Mouse (Mus musculus) monocyte, adult 5-6 weeks (primary cell): Measurements from ENCODE around the gene Palm3. TPM values are rescaled to one million over a fixed set of nuclear protein-coding genes. Genes with fewer than 3 reads are reported as not detected.
A peak's percentile ranks its signal among the peaks of the same experiment; 100 is the strongest.
"Not testable (repeated sequence)": the region's sequence is repeated elsewhere in the genome, so short reads cannot be mapped to it uniquely, and the experiment has no call there.

Source experiments
- ATAC-seq: fragments of 153-309, 156-312 bp; replicated peaks from 2 replicates; pipeline ENCODE4 v1.8.0; 2017; ENCODE audit warnings: mild to moderate bottlenecking; ENCODE audit not compliant: low TSS enrichment, insufficient number of reproducible peaks, severe bottlenecking, poor library complexity, low FRiP score
- total RNA-seq: library from RNA; stranded (forward); fragments of 200-1000, 200-491, 200-594 nt; gene quantifications from 3 replicates; pipeline ENCODE4 v1.2.3, GENCODE M21; 2017

The Palm3 gene
- total RNA-seq, 1 experiment from 2014 or later = 0.95 TPM

DNA sequence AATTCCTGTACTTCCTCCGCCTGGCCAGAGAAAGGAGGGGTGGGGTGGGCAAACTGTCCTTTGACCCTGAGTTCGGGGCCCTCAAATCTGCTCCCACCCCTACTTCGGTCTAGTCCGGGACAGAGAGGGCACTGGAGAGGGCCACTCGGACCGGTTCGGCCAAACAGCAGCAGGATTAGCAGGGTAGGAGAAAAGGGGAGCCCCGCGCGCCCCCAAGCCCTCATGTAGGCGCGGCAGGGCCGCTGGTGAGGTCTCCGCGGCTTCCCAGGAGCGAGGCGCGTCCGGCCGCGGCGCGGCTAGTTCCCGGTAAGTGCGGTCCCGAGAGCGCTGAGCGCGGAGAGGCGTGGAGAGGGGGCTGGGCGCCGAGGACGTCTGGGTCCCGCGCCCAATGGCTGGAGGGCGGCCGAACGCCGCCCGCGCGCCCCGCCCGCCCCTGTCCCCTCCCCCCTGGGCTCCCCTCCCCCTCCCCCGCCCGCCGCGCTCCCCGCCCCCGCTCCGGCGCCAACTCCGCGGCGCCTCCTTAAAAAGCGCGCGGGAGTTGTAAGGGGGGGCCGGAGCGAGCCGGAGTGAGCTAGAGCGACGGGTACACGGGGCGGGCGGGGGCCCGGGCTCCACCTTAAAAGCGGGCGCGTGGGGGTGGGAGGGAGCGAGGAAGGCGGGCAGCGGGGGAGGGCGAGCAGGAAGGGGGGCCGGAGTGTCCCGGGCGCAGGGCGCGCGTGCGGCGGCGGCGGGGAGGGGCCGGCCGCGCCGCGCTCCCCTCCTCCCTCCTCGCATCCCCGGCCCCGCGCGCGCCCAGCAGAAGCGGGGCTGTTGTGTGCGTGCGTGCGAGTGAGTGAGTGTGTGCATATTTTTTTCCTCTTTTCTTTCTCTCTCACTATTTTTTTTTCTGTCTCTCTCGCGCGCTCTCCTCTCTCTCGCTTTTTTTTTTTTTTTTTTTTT lies 24.4 kb upstream of the Palm3 start:
- ATAC-seq = 0 out of 2 replicates have a peak, but pooled peaks have one; percentile 24

DNA sequence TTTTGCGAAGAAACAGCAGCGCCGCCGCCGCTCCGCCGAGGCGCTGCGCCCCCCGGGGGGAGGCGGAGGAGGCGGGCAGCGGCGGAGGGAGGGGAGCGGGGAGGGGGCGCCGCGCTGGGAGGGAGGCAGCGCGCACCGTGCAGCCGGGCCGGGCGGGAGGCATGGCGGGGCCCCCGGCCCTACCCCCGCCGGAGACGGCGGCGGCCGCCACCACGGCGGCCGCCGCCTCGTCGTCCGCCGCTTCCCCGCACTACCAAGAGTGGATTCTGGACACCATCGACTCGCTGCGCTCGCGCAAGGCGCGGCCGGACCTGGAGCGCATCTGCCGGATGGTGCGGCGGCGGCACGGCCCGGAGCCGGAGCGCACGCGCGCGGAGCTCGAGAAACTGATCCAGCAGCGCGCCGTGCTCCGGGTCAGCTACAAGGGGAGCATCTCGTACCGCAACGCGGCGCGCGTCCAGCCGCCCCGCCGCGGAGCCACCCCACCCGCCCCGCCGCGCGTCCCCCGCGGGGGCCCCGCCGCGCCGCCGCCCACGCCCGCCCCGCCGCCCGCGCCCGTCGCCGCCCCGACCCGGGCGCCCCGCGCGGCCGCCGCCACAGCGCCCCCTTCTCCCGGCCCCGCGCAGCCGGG lies 23.6 kb upstream of the Palm3 start, which contains the start of gene Samd1:
Gene Samd1, plus strand, starts transcription at position 162 of the 631 bp plus-strand sequence.
- ATAC-seq = no peak

DNA sequence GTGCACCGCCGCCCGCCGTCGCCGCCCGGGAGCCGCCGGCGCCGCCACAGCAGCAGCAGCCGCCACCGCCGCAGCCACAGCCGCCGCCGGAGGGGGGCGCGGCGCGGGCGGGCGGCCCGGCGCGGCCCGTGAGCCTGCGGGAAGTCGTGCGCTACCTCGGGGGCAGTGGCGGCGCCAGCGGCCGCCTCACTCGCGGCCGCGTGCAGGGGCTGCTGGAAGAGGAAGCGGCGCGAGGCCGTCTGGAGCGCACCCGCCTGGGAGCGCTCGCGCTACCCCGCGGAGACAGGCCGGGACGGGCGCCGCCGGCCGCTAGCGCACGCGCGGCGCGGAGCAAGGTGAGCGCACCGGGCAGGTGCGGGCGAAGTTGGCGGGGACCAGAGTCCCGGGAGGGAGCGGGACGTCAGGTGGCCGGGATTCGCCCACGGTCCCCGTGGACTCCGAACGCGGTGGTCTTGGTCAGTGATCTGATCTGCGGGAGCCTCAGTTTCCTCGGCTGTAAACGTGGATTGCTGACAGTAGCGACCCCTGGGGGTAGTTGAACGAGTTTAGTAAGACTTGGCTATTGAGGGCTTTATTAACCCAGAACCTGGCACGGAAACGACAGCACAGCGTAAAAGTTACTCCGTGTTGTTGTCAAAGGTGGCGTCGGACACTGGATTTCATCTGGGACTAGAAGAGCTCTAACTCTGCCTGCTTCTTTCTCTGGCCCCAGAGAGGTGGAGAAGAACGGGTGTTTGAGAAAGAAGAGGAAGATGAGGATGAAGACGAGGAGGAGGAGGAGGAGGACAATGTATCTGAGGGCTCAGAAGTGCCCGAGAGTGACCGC lies 22.8 kb upstream of the Palm3 start:
- ATAC-seq = 0 out of 2 replicates have a peak, but pooled peaks have one; percentile 7

DNA sequence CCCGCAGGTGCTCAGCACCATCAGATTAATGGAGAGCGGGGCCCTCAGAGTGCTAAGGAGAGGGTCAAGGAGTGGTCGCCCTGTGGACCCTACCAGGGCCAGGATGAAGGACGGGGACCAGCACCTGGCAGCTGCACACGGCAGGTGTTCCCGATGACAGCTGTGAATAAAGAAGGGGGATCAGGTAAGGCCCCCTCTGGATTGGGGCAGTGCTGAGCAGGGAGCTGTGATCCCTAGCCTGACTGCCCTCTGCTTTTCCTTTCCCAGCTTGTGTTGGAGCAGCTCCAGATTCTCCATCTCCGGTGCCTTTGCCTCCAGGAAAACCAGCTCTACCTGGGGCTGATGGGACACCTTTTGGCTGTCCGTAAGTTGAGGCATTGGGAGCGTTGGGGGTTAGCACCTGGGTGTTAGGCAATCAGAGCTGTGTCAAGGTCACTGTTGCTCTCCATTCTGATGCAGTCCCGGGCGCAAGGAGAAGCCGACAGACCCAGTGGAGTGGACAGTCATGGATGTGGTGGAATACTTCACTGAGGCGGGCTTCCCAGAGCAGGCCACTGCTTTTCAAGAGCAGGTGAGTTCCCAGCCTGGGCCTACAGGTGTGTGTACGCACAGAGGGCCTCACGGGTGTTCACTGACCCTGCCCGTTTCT lies 22.1 kb upstream of the Palm3 start:
- no peak for ATAC-seq

DNA sequence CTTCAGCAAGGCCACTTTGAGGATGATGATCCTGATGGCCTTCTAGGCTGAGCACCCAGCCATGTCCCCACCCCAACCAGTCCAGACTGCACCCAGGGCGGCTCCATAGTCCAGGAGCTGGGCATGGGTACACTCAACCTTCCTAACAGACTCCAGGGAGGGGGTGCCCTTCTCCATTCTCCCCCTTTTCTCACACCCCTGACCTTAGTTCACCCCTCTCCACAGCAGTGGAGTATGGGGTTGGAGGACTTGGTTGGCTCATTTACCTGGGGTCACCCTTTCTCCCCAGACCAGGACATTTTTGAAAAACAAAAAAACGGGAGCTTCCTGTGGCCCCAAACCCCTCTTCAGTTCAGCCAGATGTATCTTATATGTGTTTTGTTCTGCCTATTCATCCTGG lies 21.4 kb upstream of the Palm3 start:
- ATAC-seq = no peak

DNA sequence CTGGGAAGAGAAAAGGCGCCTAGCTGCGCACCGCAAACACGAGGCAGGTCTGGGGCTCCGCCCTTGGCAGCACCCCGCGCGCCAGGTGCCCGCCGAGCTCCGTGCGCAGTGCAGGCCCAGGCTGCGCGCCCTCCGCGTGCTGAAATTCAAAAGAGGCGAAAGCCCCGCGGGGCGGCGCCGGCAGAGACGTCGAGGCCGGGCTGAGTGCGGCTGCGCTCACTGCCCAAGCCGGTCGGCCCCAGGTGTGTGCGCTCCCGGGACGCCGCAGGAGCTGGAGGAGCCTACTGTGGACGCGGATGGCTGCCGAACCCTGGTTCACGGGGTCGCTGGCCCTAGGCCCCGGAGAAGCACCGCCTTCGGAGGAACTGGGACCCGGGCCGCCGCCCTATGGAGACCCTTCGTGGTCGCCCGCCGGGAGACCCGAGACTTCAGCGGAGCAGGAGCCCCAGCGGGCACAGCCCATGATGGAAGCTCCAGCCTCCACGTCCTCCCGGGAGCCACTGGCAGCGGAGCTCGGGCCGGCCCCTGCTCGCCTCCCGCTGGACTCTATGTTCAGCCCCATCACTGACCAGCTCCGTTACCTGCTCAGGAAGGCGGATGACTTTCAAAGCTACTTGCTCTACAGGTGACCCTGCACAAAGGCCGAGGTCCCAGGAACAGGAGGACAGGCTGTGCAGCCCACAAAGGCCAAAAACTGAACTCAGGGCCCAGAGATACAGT lies 19.8 kb upstream of the Palm3 start, which contains the start of gene 1700067K01Rik:
Gene 1700067K01Rik, plus strand, starts transcription at position 222 of the 720 bp plus-strand sequence.
- no peak for ATAC-seq

DNA sequence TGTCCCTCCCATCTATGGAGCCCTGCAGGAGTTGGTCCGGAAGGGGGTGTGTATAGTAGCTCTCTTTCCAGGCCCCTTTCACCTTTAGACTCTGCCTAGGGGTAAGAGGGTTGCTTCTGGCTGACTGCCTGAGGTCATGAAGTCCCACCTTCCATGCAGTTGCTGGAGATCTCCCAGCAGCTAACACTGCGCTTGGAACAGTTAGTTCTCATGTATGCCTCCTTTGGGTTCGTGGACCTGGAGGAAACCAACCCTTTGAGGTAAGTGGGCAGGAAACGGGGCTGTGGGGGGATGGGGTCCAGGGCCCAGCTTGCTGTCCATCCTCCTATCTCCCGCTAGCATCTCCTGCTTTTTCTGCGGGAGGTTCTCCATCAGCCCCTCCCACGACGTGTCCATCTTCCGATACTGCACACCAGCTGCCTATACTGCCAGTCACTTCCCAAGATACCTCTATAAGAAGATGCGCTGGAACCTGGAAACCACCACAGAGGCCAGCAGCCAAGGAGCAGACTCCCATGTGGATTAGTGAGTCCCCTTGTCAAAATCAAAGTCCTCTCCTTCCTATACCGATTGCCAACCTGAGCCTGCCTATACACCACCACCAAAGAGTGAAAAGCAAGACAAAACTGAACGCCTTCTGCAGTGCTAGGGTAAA lies 18.2 kb upstream of the Palm3 start:
- no peak for ATAC-seq

DNA sequence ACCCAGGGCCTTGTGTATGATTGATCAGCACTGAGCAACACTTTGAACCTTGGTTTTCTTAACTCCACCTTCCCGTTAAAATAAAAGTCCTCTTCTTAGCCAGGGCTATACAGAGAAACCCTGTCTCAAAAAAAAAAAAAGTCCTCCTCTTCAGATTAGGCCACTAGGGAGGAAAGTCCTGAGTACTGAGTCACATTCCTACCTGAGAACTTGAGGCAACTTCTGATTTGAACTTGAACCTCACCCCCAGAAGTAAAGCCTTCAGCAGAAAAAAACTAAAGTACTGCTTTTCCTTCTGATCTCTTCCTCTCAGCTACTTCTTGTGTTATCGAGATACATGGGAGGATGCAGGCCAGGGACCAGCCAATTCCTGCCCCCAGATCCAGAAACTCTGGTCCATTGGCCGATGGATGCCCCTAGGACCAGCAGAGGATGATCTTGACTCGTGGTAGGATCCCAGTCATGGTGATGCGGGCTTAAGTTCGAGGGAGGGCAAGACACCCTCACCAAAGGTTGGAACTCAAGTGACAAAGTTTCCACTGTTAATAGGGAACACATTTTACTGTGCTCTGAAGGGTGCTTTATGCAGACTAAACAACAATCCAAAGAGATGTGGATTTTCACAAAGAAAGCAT lies 17.5 kb upstream of the Palm3 start:
- ATAC-seq = no peak

DNA sequence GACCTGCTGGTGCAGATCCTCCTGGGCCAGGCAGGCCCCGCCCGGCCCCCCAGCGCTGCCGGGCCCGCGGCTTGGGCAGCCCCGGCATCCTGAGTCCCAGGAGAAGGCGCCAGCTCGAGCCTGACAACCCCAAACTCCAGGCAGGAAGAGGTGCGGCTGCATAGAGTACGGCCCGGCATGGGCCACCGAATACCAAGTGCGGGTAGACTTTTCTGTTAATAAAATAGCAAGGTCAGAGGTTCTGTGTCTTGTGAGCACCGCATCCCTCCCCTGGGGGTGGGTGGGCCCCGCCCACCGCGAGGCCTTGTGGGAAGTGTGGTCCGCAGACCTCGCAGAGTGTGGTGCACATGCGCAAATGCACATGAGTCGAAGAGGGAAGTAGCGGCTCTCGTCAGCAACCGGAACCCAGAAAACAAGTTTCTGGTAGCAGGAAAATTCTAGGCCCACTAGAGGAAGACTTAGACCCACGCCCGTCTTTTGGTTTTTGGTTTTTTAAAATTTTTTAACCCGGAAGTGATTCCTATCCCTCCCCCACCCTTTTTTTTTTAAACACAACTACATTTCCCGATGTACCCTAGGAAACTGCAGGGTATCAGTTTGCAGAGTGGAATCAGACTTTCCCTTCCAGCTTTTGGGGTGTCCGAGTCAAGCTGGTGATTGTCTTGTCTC lies 16.6 kb upstream of the Palm3 start:
- peak; percentile 97 for ATAC-seq

DNA sequence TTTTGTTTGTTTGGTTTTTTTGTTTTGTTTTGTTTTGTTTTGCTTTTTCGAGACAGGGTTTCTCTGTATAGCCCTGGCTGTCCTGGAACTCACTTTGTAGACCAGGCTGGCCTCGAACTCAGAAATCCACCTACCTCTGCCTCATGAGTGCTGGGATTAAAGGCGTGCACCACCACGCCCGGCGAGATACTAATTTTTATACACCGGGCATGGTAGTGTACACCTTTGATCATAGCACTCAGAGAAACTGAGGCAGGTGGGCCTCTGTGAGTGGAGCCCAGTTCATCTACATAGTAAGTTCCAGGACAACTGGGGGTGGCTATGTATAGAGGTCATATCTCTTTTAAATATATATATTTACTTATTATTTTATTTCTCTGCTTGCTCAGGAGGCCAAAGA lies 15.8 kb upstream of the Palm3 start:
- not testable (repeated sequence) for ATAC-seq

DNA sequence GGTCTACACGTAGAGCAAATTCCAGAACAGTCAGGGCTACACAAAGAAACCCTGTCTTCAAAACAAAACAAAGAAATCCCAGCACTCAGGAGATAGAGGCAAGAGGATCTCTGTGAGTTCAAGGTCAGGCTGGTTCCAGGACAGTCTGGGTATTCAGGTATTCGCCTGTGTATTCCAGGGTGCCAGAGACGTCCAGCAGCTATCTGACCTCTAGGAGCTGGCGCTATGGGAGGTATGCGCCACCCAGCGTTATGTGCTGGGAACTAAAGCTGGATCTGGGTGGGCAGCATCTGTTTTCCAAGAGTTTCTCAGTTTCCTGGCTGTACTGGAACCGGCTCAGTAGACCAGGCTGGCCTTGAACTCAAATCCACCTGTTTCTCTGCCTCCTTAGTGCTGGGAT lies 12.9 kb upstream of the Palm3 start:
- no peak for ATAC-seq

DNA sequence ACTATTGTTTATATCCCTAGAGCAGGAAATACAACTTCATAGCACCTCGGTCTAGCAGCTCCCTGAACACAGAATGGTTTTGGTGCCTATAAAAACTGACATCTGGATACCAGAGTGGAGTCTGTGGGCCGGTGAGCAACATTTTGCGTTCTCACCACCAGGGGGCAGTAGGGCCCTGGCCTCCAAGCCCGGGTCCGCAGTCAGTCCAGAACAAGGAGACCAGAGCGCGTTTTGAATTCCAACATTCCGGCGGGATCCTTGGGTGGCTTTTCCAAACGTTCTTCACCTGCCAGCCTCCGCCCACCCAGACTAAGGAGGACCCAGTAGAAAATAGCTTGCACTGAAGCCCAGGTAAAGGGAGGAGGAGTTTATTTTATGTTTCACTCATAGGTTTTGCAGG lies 11.4 kb upstream of the Palm3 start:
- peak; percentile 70 for ATAC-seq

DNA sequence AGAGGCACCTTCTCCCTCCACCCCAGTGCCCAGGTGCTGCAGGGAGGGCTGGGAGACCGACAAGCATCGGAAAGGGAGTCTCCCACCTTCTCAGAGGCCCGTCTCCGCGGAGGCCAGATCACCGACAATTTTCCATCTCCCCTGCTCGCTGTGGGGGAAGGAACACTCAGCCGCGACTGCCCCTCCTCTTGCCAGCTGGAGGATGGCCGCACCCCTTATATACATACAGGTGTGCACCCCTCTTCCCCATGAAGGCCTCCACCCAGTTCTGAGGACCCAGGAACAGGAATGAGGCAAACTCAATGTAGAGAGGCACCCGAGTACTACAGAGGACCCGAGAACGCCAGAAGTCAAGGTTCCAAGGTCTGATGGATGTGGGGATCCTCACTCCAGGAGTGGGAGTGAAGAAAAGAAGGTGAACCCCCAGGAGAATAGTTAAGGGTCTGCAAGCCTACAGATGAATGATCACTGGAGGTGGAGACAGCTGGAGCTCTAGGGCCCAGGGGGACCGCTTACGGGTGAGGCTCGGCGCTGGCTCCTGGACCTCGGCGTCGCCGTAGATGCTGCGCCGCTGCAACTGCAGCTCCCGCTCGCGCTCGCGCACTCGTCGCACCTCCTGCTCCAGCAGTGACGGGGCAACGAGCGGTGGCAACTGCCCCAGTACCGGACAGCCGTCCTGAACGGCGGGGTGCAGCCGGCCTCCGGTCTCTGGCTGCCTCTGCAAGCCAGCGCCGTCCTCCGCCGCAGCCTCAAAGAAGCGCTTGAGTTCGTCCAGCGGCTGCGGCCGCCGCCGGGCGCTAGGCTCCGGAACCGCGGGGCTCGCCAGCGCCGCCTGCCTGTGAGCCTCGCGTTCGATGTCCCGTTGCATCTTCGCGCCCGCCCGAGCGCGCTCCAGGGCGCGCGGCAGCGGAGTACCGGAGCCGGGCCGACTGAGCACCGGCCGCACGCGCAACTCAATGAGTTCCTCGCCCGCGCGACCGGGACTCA lies 10.4 kb upstream of the Palm3 start:
- no peak; the same call in 1 of the 2 replicates for ATAC-seq

DNA sequence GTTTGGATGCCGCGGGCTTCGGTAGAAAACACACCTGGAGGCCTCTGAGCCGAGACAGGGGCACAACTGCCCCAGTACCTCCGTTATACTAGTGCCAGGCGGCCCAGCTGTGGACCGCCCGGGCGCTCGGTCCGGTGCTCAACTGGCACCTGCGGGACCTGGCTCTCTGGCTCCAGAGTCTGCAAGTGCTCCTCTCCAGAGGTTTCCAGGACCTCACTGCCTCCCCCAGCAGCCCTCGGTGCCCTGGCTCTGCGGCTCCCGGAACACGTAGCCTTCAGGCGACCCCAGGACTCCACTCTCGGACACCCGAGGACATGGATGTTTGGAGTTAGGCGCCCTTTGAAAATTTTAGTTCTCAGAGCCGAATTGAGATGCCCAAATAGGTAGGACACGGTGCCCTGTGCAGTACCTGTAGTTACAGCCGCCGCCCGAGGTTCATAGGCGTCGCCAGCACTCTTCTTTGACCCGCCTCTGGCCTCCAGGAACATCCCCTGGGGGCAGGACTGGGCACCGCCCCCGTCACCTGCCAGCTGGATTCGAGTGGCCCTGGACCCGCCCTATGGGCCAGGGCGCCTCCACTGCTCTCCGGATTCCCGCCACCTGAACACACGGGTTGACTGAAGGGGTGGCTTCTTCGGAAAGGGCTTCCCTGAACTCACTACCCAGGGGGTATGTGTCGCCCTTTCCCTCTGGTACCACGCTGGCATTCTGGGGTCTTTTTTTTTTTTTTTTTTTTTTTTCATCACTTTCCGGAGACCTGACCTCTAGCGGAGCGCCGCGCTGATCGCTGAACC lies 9.4 kb upstream of the Palm3 start, which contains the start of gene 2210011C24Rik:
Gene 2210011C24Rik, minus strand, starts transcription at position 467 of the 794 bp plus-strand sequence.
- no peak for ATAC-seq
